Mouse (Mus musculus): ENCODE data around the gene Accsl. TPM values are rescaled to one million over a fixed set of nuclear protein-coding genes. Genes with fewer than 3 reads are reported as not detected.

The Accsl gene
- polyA plus RNA-seq, 1 experiment from 2014 or later, result 0.47 TPM

- peaks cover 36% of the 10 kb centered on the region for H3K4me1 ChIP-seq
- no peaks in the 10 kb centered on the region for H3K9me3 ChIP-seq
- H3K27me3 ChIP-seq, result no peaks in the 10 kb centered on the region
- H3K27ac ChIP-seq, result no peak overlapping the region
- no peaks in the 10 kb centered on the region for H3K36me3 ChIP-seq
- no peak overlapping the region for H3K9ac ChIP-seq
- ATAC-seq (ENCODE audit: borderline replicate concordance, extremely low read depth, low FRiP score, low TSS enrichment), result no peak
- 86% methylated on average over 7 of the region's 7 CpGs for WGBS
- no peak overlapping the region for H3K4me2 ChIP-seq
- no peak overlapping the region for H3K4me3 ChIP-seq
Measured at GRCm38 (mm10) chr2:93889071-93889470, 20.1 kb upstream of the Accsl start.

GRCm38 (mm10) chr2:93888366-93888765 is 19.4 kb upstream of the Accsl start:
- ATAC-seq (ENCODE audit: borderline replicate concordance, extremely low read depth, low FRiP score, low TSS enrichment), result no peak
- H3K4me2 ChIP-seq, result no peak overlapping the region
- peaks cover 36% of the 10 kb centered on the region for H3K4me1 ChIP-seq
- H3K27me3 ChIP-seq, result no peaks in the 10 kb centered on the region
- no peak overlapping the region for H3K27ac ChIP-seq
- H3K4me3 ChIP-seq, result no peak overlapping the region
- WGBS, result 53% methylated on average over 6 of the region's 6 CpGs
- H3K36me3 ChIP-seq, result no peaks in the 10 kb centered on the region
- no peak overlapping the region for H3K9ac ChIP-seq
- H3K9me3 ChIP-seq, result no peaks in the 10 kb centered on the region

GRCm38 (mm10) chr2:93887273-93887672 is 18.3 kb upstream of the Accsl start:
- Histone ChIP-seq H3K27ac (no peak overlapping the region; the same call in 1 of the 2 replicates), H3K9me3 (no peaks in the 10 kb centered on the region), H3K4me2 (no peak overlapping the region)

GRCm38 (mm10) chr2:93886013-93886794 is 17.2 kb upstream of the Accsl start:
- Histone ChIP-seq H3K4me3 (no peak overlapping the region), H3K4me2 (no peak overlapping the region), H3K4me1 (peaks cover 28% of the 10 kb centered on the region), H3K9me3 (no peaks in the 10 kb centered on the region), H3K27me3 (no peaks in the 10 kb centered on the region), H3K27ac (0 out of 2 replicates have a peak overlapping the region, but pooled peaks have one; percentile 20), H3K36me3 (no peaks in the 10 kb centered on the region), H3K9ac (no peak overlapping the region)
- 33% methylated on average over 10 of the region's 10 CpGs for WGBS
- ATAC-seq (ENCODE audit: borderline replicate concordance, extremely low read depth, low FRiP score, low TSS enrichment), result no peak

More at GRCm38 (mm10) chr2:93887273-93887672, 18.3 kb upstream of the Accsl start:
- WGBS, result 19% methylated on average over 11 of the region's 11 CpGs
- Histone ChIP-seq H3K9ac (no peak overlapping the region), H3K4me3 (no peak overlapping the region), H3K27me3 (no peaks in the 10 kb centered on the region), H3K36me3 (no peaks in the 10 kb centered on the region), H3K4me1 (peaks cover 35% of the 10 kb centered on the region)
- no peak for ATAC-seq (ENCODE audit: borderline replicate concordance, extremely low read depth, low FRiP score, low TSS enrichment)

GRCm38 (mm10) chr2:93883066-93883465 is 14.1 kb upstream of the Accsl start:
- Histone ChIP-seq H3K36me3 (no peaks in the 10 kb centered on the region), H3K27ac (no peak overlapping the region), H3K9me3 (no peaks in the 10 kb centered on the region), H3K4me3 (no peak overlapping the region), H3K9ac (no peak overlapping the region), H3K4me2 (no peak overlapping the region), H3K4me1 (peaks cover 36% of the 10 kb centered on the region), H3K27me3 (no peaks in the 10 kb centered on the region)
- WGBS, result 58% methylated on average over 5 of the region's 5 CpGs
- ATAC-seq (ENCODE audit: borderline replicate concordance, extremely low read depth, low FRiP score, low TSS enrichment), result no peak

- H3K27ac ChIP-seq, result no peak overlapping the region
- H3K27me3 ChIP-seq, result no peaks in the 10 kb centered on the region
- H3K9me3 ChIP-seq, result no peaks in the 10 kb centered on the region
- H3K4me3 ChIP-seq, result no peak overlapping the region
- H3K4me1 ChIP-seq, result peaks cover 25% of the 10 kb centered on the region
- no peaks in the 10 kb centered on the region for H3K36me3 ChIP-seq
- no peak overlapping the region for H3K9ac ChIP-seq
- WGBS, result 84% methylated on average over 9 of the region's 9 CpGs
- no peak overlapping the region for H3K4me2 ChIP-seq
- no peak for ATAC-seq (ENCODE audit: borderline replicate concordance, extremely low read depth, low FRiP score, low TSS enrichment)
Measured at GRCm38 (mm10) chr2:93881640-93882367, 12.8 kb upstream of the Accsl start.

- Histone ChIP-seq H3K36me3 (no peaks in the 10 kb centered on the region), H3K27ac (no peak overlapping the region), H3K4me3 (no peak overlapping the region), H3K4me2 (no peak overlapping the region), H3K9me3 (no peaks in the 10 kb centered on the region), H3K9ac (no peak overlapping the region), H3K27me3 (no peaks in the 10 kb centered on the region), H3K4me1 (peaks cover 18% of the 10 kb centered on the region)
- 45% methylated on average over 3 of the region's 3 CpGs for WGBS
- no peak for ATAC-seq (ENCODE audit: borderline replicate concordance, extremely low read depth, low FRiP score, low TSS enrichment)
Measured at GRCm38 (mm10) chr2:93880981-93881380, 12.0 kb upstream of the Accsl start.

GRCm38 (mm10) chr2:93880450-93880849 is 11.5 kb upstream of the Accsl start:
- 41% methylated on average over 8 of the region's 8 CpGs for WGBS
- Histone ChIP-seq H3K36me3 (no peaks in the 10 kb centered on the region), H3K4me2 (no peak overlapping the region), H3K9ac (no peak overlapping the region), H3K9me3 (no peaks in the 10 kb centered on the region), H3K4me3 (no peak overlapping the region), H3K4me1 (peaks cover 14% of the 10 kb centered on the region), H3K27ac (no peak overlapping the region), H3K27me3 (no peaks in the 10 kb centered on the region)
- ATAC-seq (ENCODE audit: borderline replicate concordance, extremely low read depth, low FRiP score, low TSS enrichment), result no peak

- no peak for ATAC-seq (ENCODE audit: borderline replicate concordance, extremely low read depth, low FRiP score, low TSS enrichment)
- H3K9ac ChIP-seq, result no peak overlapping the region
- 38% methylated on average over 5 of the region's 5 CpGs for WGBS
- H3K4me2 ChIP-seq, result no peak overlapping the region
- H3K4me3 ChIP-seq, result no peak overlapping the region
- no peak overlapping the region for H3K27ac ChIP-seq
- peaks cover 29% of the 10 kb centered on the region for H3K4me1 ChIP-seq
- no peaks in the 10 kb centered on the region for H3K9me3 ChIP-seq
- no peaks in the 10 kb centered on the region for H3K36me3 ChIP-seq
- no peaks in the 10 kb centered on the region for H3K27me3 ChIP-seq
Measured at GRCm38 (mm10) chr2:93877005-93877404, 8.0 kb upstream of the Accsl start.

GRCm38 (mm10) chr2:93874606-93875005 is 5.6 kb upstream of the Accsl start:
- H3K27me3 ChIP-seq, result no peaks in the 10 kb centered on the region
- peak overlapping the region; percentile 56 for H3K27ac ChIP-seq
- peaks cover 15% of the 10 kb centered on the region for H3K4me1 ChIP-seq
- no peaks in the 10 kb centered on the region for H3K36me3 ChIP-seq
- H3K9ac ChIP-seq, result no peak overlapping the region
- no peak overlapping the region for H3K4me3 ChIP-seq
- ATAC-seq (ENCODE audit: borderline replicate concordance, extremely low read depth, low FRiP score, low TSS enrichment), result no peak
- WGBS, result 80% methylated on average over 3 of the region's 3 CpGs
- no peak overlapping the region for H3K4me2 ChIP-seq
- H3K9me3 ChIP-seq, result no peaks in the 10 kb centered on the region

GRCm38 (mm10) chr2:93874227-93874514 is 5.2 kb upstream of the Accsl start:
- Histone ChIP-seq H3K9me3 (no peaks in the 10 kb centered on the region), H3K9ac (no peak overlapping the region), H3K4me3 (no peak overlapping the region), H3K4me2 (no peak overlapping the region), H3K4me1 (peaks cover 15% of the 10 kb centered on the region), H3K27me3 (no peaks in the 10 kb centered on the region), H3K36me3 (no peaks in the 10 kb centered on the region), H3K27ac (peak overlapping the region; percentile 56)
- no peak for ATAC-seq (ENCODE audit: borderline replicate concordance, extremely low read depth, low FRiP score, low TSS enrichment)
- WGBS, result 30% methylated on average over 2 of the region's 2 CpGs

- no peak overlapping the region for H3K4me2 ChIP-seq
- H3K27ac ChIP-seq, result peak overlapping the region; percentile 56
- no peak overlapping the region for H3K4me3 ChIP-seq
- no peaks in the 10 kb centered on the region for H3K27me3 ChIP-seq
- ATAC-seq (ENCODE audit: borderline replicate concordance, extremely low read depth, low FRiP score, low TSS enrichment), result peak; percentile 77
- peaks cover 15% of the 10 kb centered on the region for H3K4me1 ChIP-seq
- H3K36me3 ChIP-seq, result no peaks in the 10 kb centered on the region
- H3K9me3 ChIP-seq, result no peaks in the 10 kb centered on the region
- no peak overlapping the region for H3K9ac ChIP-seq
- 16% methylated on average over 12 of the region's 12 CpGs for WGBS
Measured at GRCm38 (mm10) chr2:93873449-93874226, 4.7 kb upstream of the Accsl start.

All from lung, embryonic 15.5 days (tissue).